Mouse (Mus musculus) bone marrow, adult 2 months (tissue): ENCODE results near the gene Gm4969. TPM values are rescaled to one million over a fixed set of nuclear protein-coding genes. Genes with fewer than 3 reads are reported as not detected.
A peak's percentile ranks its signal among the peaks of the same experiment; 100 is the strongest.

Experiments used
- H3K27ac ChIP-seq: fragments of 200-500 bp; 2 replicates; pipeline ENCODE4 v1.5.1; 2012; ENCODE audit warnings: low read depth, mild to moderate bottlenecking, control low read depth, inconsistent platforms, low read length; ENCODE audit not compliant: control insufficient read depth, poor library complexity, insufficient read depth
- H3K4me1 ChIP-seq: fragments of 200-500 bp; 2 replicates; pipeline ENCODE4 v1.6.1; 2011; ENCODE audit warnings: low read length; ENCODE audit not compliant: control insufficient read depth, insufficient read depth
- H3K4me3 ChIP-seq: fragments of 200-500 bp; replicated peaks from 2 replicates; pipeline ENCODE3; 2011; ENCODE audit warnings: mild to moderate bottlenecking, low read depth, low read length, control low read depth; ENCODE audit not compliant: control insufficient read depth
- CTCF ChIP-seq: fragments of 200-500 bp; IDR thresholded peaks from 2 replicates; pipeline ENCODE4 v1.5.1; 2011; ENCODE audit warnings: low read length, control low read depth; ENCODE audit not compliant: control insufficient read depth, insufficient read depth
- POLR2A ChIP-seq: fragments of 200-500 bp; IDR thresholded peaks from 2 replicates; pipeline ENCODE4 v1.6.1; 2011; ENCODE audit warnings: low read depth, mild to moderate bottlenecking, control low read depth, low read length, borderline replicate concordance; ENCODE audit not compliant: control insufficient read depth
- WGBS: fragments of 180-500 bp; shearing (Covaris S2); methylation state at CpG from one replicate; pipeline ENCODE4 v1.1.7; 2018; 5-methylcytosine and 5-hydroxymethylcytosine counted together
- polyA plus RNA-seq: library from polyadenylated mRNA; stranded (reverse); fragments of >200 nt; gene quantifications from 2 replicates; pipeline ENCODE4 v1.2.4, GENCODE M21; 2011; ENCODE audit warnings: low replicate concordance; ENCODE audit not compliant: missing spikeins, insufficient read depth, insufficient read length

The Gm4969 gene
- polyA plus RNA-seq, 1 experiment, result not detected

DNA sequence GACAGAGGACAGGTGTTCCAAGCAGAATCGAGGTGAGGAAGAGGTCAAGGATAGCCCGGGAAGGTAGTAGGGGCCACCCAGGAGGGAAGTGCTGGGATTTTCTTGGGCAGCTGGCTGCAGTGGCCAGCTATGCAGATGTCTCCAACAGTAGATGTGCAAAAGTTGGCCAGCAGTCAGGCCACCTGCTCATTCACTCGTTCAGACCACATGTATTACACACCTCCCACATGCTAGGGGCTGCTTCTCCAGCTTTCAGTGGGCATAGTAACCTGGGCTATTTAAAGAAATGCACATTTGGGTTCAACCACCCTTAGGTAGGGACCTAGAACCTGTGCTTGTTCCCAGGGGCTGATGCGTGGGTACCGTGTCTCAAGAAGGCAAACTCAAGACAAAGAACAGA, 9.6 kb upstream of the Gm4969 start:
- no peak overlapping the region for H3K27ac ChIP-seq
- H3K4me1 ChIP-seq, result no peaks in the 10 kb centered on the region; the same call in 1 of the 2 replicates
- TF ChIP-seq CTCF, result no peak
- 87% methylated on average over 5 of the region's 5 CpGs for WGBS
- H3K4me3 ChIP-seq, result no peak overlapping the region

DNA sequence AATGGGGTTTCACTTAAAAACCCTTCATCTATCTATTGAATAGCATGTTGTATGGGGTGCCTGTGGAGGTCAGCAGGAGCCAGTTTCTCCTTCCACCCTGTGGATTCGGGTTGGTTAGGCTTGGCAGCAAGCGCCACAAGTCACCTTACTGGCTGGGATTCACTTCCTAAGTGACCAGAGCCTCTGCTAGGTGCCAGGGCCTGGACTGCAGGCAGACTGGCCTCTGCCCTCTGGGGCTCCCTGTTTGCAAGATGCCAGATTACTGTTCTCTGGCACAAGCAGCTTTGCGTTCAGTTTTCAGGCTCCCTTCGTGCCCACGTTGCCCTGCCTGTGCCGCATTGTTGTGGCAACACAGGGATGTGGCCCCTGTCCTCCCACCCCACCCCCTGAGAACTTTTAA, 6.5 kb upstream of the Gm4969 start:
- WGBS, result 87% methylated on average over 6 of the region's 6 CpGs
- Histone ChIP-seq H3K4me3 (no peak overlapping the region), H3K4me1 (no peaks in the 10 kb centered on the region; the same call in 1 of the 2 replicates), H3K27ac (no peak overlapping the region)
- TF ChIP-seq POLR2A (no peak), CTCF (no peak)

DNA sequence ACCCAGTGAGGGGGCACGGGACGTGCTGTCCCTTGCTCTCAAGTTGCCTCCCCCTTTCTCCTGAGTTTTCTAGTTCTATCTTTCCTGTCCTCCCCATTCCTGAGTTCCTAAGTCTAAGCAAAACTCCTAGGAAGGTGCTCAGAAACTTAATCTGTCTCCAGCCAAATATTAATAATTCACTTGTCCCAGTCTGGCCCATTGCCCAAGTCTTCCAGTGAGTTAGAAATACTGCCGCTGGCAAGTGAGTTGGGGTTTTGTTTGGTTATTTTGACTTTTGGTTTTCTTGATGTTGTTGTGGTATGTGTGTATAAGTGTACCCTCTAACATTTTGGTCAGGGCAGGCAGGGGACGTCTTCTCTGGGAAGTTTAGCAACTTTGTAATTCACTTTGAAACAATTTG, 3.5 kb upstream of the Gm4969 start:
- Histone ChIP-seq H3K4me3 (no peak overlapping the region), H3K4me1 (no peaks in the 10 kb centered on the region; the same call in 1 of the 2 replicates), H3K27ac (no peak overlapping the region)
- TF ChIP-seq POLR2A, result no peak
- no peak for TF ChIP-seq CTCF
- WGBS, result 84% methylated on average over 4 of the region's 4 CpGs

DNA sequence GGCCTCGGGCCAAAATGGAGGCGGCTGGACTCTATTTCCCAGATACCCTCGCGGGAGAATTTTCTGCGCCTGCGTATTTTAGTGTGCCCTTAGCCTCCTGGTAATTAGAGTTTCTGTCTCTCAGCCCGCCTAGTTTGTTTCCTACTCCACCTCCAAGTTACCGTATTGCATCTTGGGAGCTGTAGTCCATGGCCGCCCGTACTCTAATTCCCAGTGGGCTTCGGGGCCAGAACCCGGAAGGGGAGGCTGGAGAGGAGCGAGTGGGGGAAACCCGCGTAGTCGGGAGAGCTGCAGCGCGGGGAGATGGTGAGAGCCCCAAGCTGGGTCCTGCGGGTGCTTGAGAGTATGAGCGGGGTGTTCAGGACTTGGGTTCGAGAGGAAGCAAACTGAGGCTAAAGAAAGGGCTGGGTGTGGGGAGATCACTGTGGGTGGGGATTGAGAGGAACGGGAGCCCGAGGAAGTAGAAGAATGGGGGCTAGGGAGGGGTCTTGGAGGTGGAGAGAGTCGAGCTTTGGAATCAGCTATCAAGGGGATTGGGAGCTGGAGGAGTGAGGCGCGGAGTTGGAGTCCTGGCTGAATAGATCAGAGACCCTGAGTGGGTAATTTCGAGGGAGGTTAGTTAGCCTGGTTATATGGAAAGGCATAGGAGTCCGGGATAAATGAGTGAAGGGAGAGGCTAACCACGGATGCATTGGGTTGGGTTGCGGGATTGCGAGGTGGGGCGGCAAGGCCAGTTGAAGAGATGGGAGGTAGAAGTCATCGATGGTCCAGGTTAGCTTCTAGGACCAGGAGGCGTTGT, 1.7 kb upstream of the Gm4969 start, which contains the start of gene Fbxo46:
Fbxo46 (plus strand) TSS at position 229 of the 799 bp plus-strand sequence.
- 1% methylated on average over 34 of the region's 34 CpGs for WGBS
- Histone ChIP-seq H3K27ac (0 out of 2 replicates have a peak within 1 kb of the TSS, but pooled peaks have one; percentile 21), H3K4me1 (no peaks in the 10 kb centered on the region; the same call in 1 of the 2 replicates), H3K4me3 (peak within 1 kb of the TSS; percentile 84)
- TF ChIP-seq POLR2A, result peak; percentile 90; the same call in 1 of the 2 replicates
- no peak for TF ChIP-seq CTCF

DNA sequence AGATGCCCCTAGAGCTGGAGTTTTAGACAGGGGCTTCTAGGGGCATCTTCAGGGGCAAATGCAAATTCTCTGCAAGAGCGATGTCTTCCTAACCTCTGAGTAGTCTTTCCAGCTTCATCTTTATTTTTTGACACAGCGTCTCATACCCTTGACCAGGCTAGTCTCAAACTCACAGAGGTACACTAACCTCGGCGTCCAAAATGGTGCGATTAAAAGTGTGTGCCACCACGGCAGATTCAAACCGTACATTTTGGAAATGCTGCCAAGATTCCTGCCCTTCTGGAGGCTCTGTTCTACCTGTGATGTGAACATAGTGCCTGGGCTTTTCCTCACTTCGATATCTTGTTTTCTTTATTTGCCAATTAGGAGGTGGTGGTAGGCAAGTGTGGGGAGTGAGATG, 915 bp upstream of the Gm4969 start:
- TF ChIP-seq CTCF, result no peak
- TF ChIP-seq POLR2A, result no peak
- WGBS, result 91% methylated on average over 8 of the region's 8 CpGs
- no peaks in the 10 kb centered on the region; the same call in 1 of the 2 replicates for H3K4me1 ChIP-seq
- no peak overlapping the region for H3K4me3 ChIP-seq
- no peak overlapping the region for H3K27ac ChIP-seq

DNA sequence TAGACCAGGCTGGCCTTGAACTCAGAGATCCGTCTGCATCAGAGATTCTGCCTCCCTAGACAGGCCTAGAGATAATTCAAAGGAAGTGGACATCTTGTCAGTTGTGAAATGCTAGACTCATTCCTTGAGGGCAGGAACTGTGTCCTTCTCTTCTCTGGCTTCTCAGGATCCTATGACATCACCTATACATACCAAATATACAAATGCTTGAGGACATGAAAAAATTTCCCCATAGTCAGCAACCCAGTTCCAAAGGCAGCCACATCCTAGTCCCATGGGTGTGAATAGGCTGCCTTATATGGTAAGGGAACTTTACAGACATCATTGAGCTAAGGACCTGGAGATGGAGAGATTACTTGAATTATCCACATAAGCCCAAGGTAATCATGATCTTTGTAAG, 8.6 kb downstream of the Gm4969 start:
- 74% methylated on average over 1 of the region's 1 CpGs for WGBS

DNA sequence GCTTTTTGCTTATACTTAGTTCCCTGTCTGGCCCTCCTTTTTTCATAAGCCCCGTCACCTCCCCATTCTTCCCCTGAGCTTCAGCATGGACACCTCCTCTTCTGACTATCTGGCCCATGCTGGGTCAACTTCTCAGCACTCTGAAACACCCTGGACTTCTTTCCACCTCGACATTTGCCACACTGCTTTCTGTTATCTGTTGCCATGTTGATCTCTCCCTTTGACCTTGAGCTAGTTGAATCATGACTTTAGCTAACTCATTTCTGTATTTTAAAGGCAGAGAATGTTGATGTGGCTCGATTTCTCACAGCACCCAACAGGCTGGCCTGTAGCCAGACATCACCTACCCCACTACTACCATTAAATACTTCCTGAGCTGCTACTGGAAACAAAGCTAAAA, 10.7 kb downstream of the Gm4969 start:
- Histone ChIP-seq H3K4me1 (no peaks in the 10 kb centered on the region), H3K27ac (no peak overlapping the region), H3K4me3 (no peak overlapping the region)
- no peak for TF ChIP-seq POLR2A
- no peak for TF ChIP-seq CTCF
- 49% methylated on average over 3 of the region's 3 CpGs for WGBS

More for the DNA sequence above, 8.6 kb downstream of the Gm4969 start:
- TF ChIP-seq CTCF (no peak), POLR2A (no peak)
- Histone ChIP-seq H3K4me1 (no peaks in the 10 kb centered on the region), H3K27ac (no peak overlapping the region), H3K4me3 (no peak overlapping the region)

DNA sequence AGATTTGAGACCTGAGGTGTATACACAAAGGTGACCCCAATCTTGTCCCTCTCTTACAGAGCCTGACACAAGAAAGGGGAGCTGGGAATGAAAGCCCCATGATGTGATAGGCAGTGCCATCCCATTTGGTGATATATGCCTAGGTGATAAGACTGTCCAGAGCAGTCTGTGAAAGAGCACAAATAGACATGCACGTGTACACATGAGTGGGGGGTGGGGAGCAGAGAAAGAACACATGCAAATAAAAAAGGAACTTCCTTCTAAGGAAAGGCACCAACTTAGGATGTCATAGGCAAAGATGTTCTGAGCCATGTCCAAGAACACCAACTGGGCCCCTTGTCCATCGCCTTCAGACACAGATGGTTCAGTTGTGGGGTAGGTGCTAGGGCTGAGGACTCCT, 13.7 kb downstream of the Gm4969 start:
- Histone ChIP-seq H3K4me3 (no peak overlapping the region), H3K27ac (no peak overlapping the region), H3K4me1 (no peaks in the 10 kb centered on the region)
- TF ChIP-seq CTCF, result no peak
- no peak for TF ChIP-seq POLR2A
- 67% methylated on average over 2 of the region's 2 CpGs for WGBS
